Mouse (Mus musculus) common myeloid progenitor, adult 5-6 weeks (primary cell): ENCODE measurements at regions not wholly inside any gene's neighbourhood (a gene's known extent, or its start where the extent isn't known, plus 50 kb on each side); places are given as distances from the start of the nearest gene placed in this dataset.

Source experiments
- ATAC-seq: replicated peaks from 2 replicates; pipeline ENCODE4 v1.8.0; 2016; ENCODE audit warnings: low read depth, mild to moderate bottlenecking, moderate TSS enrichment, inconsistent platforms; ENCODE audit not compliant: poor library complexity, severe bottlenecking

DNA sequence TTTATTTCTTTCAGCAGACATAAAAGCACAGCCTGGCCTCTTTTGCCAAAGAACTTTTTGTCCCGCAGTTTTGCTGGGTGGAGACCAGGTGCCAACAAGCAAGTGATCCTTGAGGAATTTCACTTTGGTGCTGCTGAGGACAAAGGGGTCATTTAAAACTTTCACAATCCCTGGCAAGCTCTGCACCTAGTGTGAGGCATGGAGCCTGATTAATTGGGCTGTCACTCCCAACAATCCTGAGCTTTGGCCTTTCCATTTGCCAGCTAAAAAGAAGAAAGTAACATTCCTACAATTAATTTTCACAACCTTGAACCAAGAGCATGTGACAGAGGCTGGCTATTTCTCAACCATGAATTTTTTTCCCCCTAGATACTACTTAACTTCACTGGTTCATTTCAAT is 516.2 kb downstream of the Ets1 start:
- no peak for ATAC-seq

GRCm38 (mm10) chr9:33168159-33168558 is 532.1 kb downstream of the Ets1 start:
- no peak for ATAC-seq

DNA sequence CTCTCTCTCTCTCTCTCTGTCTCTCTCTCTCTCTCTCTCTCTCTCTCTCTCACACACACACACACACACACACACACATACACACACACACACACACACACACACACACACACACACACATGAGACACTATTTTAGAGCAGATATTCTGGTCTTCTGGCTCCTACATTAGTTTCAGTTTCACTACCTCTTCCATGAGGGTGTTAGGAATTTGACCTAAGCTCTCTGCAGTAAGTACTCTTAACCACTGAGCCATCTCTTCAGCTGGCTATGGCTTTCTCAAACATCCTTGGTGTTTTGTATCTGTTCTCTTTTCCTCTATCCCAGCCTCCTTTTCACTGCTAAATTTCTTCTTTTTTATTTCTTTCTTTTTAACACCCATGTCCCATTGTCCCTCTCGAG is 533.1 kb downstream of the Ets1 start:
- ATAC-seq: peak; percentile 69

DNA sequence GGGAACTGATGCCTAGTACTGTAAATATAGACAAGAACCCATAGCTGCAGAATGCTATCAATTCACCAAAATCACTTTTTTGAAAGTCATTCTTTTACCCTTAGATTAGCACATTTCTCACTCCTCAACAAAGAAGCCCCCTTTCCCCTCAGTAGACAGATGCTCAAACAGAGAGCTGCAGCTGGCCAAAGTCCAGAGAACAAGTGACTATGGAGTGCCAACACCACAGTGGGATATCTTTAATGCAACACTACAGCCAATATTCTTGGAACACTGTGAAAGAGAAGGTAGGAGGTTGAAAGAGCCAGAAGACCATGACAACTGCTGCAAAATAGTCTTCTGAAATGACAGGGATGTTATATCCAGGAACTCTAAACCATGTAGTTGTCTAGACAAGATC is 544.0 kb downstream of the Ets1 start:
- ATAC-seq: no peak

- no peak for ATAC-seq
Measured at GRCm38 (mm10) chr9:33187187-33187586, 551.2 kb downstream of the Ets1 start.

DNA sequence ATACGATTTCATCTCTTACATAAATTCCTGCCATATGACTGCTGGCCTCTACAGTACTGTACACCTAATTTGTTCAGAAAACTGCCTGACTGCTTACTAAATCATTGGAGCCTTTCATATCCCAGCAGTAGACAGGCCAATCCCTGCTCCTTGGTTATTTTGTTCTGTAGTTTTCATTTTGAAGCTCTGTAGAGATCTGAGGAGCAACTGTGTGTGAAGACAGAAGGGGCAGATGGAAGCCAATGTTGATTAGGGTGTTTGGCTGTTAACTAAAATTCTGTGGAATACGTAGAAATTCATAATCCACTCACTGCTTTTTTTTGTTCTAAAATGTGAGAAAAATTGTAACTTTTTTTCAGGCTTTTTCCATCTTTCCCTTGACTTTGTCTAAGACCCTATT is 573.1 kb downstream of the Ets1 start:
- no peak for ATAC-seq

GRCm38 (mm10) chr9:33214523-33214922 is 578.5 kb downstream of the Ets1 start:
- ATAC-seq: no peak

- no peak for ATAC-seq
Measured at GRCm38 (mm10) chr9:33220981-33221380, 585.0 kb downstream of the Ets1 start.

GRCm38 (mm10) chr9:33222066-33222805 is 586.2 kb downstream of the Ets1 start:
- no peak for ATAC-seq

DNA sequence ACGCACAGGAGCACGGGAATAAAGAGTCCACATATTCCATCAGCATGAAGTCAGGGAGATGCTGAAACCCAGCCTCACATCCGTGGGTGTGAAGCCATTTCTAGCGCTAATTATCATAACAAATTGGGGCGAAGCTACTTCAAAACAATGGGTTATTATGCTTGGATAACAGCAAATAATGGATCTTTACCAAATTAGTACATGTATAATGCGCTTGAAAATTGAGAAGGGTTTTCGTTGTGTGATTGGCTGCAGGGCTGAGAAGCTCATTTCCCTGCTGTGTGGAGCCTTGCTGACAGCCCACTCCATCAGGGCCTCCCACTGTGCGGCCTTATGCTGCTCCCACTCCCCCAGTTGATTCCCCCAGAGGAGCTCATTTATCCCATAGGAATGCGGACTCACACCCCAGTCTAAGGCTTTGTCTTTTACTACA is 597.7 kb downstream of the Ets1 start:
- ATAC-seq: no peak

DNA sequence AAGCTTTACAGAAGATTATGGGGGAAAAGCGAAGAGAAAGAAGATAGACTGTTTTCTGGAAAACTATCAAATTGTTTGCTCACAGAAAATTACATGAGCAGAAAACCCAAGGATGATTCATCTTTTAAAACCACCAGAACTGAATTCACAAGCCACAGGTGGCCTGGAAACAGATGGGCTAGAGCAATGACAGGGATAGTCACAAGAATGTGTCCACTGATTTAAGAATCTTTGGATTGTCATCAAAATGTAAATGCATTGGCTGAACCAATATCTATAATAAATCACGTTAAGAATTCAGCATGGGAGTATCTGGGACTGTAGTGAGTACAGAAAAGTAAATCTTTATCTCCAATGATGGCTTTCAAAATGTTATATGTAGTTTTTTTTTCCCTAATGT is 602.2 kb downstream of the Ets1 start:
- ATAC-seq: no peak

DNA sequence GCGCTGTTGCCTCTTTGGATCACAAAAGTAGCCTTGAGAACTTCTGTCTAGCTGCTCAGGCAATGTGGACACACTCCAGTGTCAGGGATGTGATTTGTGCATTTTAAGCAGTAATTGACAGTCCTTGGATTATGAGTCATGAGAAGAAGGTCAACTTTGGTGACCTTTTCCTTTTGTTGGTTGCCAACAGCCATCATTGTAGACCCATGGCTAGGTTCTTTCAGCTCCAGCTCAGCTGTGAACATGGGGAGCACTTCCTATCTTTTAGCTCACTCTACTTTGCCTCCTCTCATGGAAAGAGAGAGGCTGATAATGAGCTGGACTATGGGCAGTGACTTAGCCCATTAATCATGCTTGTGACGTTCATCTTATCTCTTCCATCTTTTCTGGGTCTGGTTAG is 602.8 kb downstream of the Ets1 start:
- ATAC-seq: 0 out of 2 replicates have a peak, but pooled peaks have one; percentile 4

GRCm38 (mm10) chr9:33240506-33240905 is 604.5 kb downstream of the Ets1 start:
- no peak for ATAC-seq

GRCm38 (mm10) chr9:33240914-33241635 is 605.1 kb downstream of the Ets1 start:
- peak; percentile 88 for ATAC-seq

GRCm38 (mm10) chr9:33246932-33247331 is 610.9 kb downstream of the Ets1 start:
- peak; percentile 76 for ATAC-seq

DNA sequence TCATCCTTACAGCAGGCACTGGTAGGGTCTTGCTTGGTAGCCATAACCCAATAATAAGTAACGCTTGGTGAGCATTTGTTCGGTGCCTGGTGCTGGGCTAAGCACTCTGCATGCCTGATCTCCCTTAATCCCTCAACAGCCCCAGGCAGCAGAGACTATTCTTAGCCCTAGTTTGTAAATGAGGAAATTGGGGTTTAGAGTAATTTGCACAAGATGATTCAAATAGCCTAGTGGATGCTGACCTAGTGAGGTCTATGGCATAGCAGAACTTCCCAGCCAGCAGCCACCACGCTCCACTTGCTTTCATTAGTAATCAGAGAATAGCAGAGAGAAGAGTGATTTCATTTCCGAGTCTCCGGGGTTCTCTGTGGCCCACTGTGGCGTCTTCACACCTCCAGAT is 622.2 kb downstream of the Ets1 start:
- no peak for ATAC-seq

DNA sequence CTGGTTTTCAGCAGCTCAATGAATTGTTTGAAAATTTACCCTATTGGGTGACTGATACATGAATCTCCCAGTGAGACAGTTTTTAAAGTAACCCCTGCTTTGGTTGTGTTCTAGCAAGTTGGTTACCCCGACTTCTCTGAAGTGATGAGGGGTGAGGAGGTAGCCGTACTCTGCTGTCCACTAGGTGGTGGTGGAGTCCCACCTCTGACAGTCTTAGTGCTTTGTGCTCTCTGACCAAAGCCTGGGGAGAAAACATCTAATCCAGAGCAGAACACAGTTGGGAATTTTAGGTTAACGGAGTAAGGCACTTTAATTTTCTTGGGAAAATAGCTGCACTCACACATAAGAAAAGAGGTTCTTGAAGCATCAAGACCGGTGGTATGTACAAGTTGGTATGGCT is 624.1 kb downstream of the Ets1 start:
- peak; percentile 81 for ATAC-seq

GRCm38 (mm10) chr9:33289381-33289780 is 653.4 kb downstream of the Ets1 start:
- no peak for ATAC-seq

- no peak for ATAC-seq
Measured at GRCm38 (mm10) chr9:33292116-33292515, 656.1 kb downstream of the Ets1 start.

DNA sequence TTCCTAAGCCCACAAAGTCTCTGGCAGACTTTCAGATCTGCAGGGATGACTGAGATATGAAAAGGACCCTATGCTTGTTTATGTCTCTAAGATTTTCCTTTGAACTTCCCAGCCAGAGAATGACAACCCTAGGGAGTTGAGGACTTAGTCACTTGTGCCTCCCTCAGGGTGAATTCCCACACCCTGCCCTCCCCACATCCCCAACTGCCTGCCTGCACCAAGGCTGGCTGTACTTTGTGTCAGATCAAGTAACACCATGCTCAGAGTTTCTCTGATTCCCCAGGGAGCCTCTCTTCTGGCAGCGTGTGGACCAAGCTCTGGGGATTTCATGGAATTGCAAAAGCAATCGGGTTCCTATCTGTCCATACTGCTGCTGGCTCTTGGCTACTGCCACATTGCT is 659.9 kb downstream of the Ets1 start:
- no peak for ATAC-seq

DNA sequence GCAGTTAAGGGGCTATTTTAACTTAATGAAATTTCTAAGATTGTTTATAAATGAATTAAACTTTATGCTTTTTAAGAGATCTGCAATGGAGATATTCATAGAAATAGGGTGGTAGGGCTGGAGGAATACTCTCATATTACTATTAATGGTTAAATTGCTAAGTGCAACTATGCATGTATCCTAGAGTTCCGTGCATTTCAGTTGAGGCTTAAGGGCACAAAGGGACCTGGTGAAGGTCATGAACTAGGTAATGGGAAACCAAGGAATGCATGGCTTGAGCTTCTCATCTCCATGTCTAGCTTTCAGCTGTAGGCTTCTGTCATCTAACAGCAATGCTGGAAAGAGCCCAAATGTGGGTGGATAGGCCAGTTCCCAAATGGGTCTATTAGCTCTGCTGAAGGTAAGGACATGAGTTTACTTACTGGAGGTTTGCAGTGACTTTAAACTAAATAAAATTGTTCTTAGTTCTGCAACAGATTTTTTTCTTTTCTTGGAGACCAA is 683.6 kb downstream of the Ets1 start:
- ATAC-seq: no peak
